Mouse (Mus musculus) urinary bladder, postnatal 4 days (tissue): ENCODE data around the gene Tdrd7.

Experiments used
- DNase-seq, 2 experiments: peaks; one replicate each; pipeline ENCODE4 v3.0.0; 2021 to 2022; ENCODE audit warnings: low spot score in 2 of 2

Gene Tdrd7

DNA sequence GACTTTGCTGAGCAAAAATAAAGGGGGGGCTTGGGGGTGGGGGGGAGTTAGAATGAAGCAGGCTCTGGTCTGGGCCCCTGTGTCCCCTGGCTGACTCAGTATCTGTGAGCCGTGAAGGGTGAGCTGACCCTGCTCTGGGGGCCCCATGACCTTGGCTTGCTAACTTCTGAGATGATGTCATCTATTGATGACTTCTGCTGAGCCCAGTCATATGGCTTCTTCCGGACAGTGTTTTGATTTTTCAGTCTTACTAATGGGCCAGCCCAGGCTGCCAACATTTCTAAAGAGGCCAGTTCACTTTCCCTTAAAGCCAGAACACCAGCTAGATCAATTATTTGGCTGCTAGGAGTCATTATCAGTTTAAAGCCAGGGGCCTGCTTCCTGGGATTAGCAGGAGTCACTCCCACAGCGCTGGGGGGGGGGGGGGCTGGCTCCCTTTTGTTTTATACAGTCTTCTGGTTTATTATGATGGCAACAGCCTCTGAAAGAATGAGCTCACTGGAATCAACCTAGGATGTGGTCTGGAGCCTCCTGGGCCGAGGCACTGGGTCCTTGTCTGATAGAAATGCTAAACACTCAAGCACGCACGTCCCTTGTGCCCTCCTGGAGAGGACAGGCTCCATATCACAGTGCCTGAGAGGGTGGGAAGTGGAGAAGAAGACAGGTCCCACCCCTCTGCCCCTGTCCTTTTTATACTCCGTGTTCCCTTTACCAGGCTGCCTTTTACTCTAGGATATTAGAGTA, 76.8 kb downstream of the Tdrd7 start:
- no peak for DNase-seq

DNA sequence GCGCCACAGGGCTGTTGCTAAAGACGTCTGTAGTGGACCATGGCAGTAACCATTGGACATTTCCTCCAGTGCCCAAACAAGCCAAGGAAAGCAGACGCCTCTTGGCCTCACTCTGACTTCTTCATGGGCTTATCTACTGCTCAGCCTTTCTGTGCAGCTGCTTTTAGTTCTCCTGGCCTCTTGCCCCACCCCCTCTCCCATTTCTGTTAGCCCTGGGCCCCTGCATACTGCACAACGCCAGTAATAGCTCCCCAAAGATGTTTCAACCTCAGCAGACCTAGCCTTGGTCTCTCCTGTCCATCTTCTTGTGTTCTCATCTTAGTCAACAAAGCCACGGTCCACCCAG, 77.3 kb downstream of the Tdrd7 start:
- DNase-seq: no peak

DNA sequence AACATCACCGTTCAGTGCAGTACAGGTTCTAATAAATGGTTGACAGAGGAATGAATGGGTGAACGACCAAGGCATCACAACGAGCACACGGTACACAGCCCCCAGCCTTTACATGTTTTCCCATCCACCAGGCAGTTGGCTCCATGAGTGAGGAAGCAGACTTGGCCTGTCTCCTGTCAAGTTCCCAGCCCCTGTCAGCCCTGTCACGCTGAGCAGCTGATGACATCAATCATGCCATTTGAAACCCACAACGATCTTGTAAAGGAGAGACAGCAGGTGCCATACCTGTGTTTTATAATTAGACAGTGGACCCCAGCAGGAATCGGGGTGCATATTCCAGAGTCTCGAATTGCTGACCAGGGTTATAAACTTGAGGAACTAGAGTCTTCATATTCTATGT, 78.2 kb downstream of the Tdrd7 start:
- DNase-seq: no peak

DNA sequence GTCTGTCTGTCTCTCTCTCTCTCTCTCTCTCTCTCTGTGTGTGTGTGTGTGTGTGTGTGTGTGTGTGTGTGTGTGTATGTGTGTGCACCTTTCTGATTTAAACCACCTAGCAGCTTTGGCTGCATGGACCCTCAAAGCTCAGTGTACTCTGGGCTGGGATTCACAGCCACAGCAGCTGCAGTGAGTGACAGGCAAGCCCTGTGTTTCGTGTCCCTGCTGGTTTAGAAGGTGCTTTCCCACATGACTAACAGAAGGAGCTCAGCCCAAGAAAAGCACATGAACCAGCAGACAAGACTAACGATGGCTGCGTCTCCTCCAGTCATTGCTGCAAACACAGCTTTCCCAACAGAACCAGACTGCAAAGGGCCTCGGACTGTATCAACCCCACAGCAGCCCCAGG, 82.8 kb downstream of the Tdrd7 start:
- no peak for DNase-seq

DNA sequence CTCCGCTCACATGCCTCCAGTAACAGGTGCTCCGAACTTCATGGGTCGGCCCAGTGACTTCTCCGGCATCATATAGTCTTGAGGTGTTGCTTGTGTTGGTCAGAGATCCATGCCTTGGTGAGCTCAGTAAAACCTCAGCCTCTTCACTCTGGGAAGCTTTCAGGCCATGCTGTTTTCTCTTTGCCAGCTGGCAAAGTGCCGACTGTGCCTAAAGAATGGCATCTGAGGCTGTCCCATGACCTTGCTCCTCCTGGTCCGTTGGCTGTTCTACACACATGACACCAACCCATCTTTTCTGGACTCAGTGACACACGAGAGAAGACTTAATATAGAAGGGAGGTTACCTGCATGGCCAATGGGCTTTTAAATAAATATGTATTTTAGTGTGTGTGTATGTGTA, 83.3 kb downstream of the Tdrd7 start:
- DNase-seq: no peak

DNA sequence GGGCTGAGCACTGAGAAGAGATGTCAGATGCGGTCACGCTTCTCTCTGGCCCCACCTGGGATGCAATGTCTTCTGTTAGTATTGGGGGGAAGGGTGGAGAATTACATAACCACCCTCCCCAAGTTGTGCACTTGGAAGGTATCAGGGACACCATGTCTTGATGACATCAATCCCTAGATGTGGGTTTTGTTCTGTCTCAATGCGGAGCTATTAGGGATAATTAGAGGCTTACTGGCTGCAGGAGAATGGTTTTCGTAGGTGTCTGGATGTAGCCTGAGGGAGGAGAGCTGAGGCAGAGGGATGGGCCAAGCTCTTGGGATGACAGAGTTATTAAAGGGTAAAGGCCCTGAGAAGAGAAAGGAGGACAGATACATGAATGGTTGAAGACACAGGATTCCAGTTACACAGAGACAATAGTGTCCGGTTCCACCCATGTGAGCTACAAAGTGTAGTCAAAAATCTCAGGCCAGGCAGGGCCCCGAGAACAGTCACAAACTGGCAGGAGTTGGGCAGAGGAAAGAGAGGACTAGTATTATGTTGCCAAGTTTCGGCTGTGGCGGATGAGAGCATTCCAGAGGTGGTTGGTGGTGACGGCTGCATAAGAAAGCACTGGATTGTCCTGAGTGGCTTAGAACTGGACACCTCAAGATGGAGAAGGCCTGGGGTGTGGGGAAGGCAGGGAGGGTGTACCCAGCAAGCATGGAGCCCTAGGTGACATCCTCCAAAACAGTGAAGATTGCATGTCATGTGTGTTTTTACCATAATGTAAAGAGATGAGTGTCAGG, 88.4 kb downstream of the Tdrd7 start:
- DNase-seq: no peak

DNA sequence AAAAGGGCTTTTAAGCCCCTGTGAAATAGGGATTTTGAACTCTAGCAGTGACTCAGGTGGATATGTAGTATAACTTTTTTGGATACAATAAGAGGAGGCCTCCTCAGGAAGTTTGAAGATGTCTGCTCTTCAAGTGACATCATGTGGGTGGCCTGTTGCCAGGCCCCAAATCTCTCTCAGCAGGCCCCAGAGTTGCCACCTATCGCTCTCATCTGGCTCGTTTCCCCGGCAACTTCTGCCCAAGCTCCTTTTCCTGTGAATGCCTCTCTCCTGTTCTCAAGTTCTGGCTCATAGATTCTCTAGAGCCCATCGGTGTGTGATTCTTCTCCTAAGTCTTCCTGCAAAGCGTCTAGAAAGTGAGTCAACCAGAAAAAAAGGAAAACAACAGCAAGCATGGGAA, 91.0 kb downstream of the Tdrd7 start:
- no peak for DNase-seq

DNA sequence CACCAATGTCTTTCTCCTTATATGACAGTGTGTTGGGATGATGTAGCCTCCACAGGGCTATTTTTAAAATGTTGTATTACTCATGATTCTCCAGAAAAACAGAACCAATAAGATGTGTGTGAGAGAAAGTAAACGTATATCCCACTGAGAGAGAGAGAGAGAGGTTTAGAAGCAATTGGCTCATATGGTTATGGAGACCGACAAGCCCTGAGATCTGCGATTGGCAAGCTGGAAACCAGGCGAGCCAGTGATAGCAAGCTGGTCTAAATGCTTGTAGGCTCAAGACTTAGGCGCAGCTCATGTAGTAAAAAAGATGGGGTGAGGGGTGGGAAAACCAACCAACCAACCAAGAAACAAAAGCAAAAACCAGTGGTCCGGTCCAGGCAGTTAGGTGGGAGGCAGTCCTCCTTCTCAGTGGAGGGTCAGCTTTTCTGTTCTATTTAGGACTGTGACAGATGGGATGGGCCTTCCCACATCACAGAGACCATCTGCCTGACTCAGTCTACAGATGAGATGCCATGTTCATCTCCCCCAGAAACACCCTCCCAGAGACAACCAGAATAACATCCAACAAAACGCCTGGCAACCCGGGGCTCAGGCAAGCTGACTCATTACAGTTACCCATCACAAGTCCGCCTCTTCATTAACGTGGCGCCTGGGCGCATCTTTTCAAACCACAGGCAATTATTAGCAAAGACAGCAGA, 96.3 kb downstream of the Tdrd7 start:
- no peak for DNase-seq

DNA sequence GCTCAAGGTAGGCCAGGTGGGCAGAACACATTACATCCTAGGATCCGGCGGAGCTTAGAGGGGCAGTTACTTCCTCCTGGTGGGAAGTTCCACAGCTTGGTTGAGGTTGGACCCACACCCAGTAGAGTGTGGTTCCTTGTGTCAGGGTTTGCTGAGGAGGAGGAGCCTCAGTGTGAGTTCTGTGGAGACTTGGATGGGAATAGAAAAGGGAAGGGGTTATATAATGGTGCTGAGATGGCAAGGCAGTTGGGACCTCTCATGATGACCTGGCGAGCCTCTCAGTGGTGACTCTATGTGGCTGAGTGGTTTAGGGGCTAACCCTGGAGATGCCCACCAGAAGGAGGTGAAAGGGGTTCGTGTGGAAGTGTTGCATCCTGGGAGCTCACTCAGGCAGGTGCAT, 98.7 kb downstream of the Tdrd7 start:
- no peak for DNase-seq

DNA sequence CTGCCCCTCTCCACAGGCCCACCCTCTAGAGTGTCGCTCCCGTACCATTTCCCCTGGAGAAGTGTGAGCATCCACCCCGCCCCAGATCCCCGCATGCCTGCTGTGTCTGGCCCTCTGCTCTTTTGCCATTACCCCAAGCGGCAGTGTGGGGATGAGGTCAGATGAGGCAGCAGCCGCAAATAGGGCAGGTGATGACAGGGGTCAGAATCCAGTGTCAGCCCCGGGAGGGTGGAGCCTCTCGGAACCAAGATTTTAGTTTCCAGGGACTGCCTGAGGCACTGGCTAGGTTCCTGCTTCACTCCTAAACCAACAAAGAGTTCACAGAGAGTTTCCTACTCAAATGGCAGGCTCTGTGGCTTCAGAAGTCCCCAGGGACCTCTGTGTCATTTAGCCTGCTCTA, 99.1 kb downstream of the Tdrd7 start:
- DNase-seq: no peak

DNA sequence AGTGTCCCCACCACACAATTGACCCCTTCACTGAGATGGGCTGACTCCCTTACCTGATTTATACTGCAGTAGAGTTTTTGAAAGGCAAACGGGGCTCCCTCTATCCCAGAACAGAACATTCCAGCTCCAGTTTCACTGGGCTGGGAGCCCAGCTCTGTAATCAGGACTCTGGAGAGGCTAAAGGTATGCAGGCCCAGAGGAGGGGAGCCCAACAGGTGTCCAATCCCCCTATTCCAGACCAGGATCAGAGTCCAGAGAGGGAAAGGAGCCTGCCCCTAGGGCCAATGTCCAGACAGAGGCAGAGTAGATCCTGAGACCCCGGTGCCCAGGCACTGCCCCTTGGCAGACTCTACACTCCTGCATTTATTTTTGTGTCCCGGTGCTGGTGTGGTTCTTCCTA, 99.8 kb downstream of the Tdrd7 start:
- no peak for DNase-seq

DNA sequence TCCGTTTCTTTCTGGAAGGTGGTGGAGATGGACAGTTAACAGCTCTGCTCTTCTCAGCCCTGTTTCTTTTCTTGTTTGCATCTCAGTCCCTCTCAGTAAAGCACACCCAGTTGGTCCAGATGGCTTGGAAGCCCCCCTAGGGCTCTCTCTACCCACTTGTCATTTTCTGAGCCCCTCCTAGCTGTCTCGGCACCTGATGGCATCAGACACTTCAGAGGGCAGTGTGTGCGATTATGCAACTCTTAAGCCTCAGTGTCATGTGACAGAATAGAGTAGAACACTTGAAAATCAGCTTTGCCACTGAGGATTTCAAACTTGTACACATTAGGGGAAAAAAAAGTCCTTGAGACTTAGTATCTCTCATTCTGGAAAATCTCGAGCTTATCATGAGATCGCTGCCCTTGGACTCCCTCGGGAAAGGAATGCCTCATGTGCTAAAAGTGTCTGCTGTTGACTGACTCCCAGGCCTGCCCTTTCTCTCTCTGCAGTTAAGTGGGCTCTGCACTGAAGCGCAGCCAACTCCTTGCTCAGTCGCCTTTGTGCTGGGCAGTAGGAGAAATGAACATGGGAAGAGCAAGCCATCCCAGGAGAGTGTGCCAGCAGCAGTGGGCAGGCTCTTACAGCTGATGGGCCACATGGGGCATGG, 100.7 kb downstream of the Tdrd7 start:
- DNase-seq: no peak

DNA sequence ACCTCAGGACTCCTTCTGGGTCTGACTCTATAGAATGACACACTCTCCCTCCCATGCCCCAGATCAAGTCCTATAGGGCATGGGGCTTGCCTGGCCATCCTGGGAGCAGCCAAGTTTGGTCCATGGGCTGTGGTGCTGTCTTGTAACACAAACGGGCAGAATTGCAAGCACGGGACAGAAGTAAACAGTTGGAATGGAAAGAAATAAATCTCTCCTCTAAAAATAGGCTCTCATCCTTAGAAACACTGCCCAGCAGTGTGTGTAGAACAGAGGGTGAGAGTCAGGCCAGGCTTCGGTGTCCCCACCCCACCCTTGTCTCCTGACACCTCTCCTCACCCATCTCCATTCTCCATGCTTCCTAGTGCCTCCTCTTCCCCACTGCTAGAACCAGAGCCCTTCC, 102.9 kb downstream of the Tdrd7 start:
- DNase-seq: no peak

DNA sequence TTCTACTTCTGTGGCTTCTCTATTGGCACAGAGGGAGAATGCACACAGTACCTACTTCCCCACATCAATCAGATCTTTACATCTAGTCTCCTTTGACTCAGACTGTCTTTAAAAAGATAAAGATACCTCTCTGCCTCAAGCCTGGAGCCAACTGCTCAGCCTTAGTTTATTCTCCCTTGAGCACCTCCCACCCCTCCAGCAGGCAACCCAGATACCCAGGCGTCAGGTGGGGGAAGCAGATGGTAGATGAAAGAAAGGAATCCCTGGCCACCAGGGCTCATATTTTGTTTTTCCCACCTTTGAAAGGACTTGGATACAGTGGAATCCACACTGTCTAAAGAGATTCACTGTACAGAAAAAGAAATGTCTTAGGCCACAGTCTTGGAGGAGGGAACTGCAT, 103.4 kb downstream of the Tdrd7 start:
- no peak for DNase-seq

DNA sequence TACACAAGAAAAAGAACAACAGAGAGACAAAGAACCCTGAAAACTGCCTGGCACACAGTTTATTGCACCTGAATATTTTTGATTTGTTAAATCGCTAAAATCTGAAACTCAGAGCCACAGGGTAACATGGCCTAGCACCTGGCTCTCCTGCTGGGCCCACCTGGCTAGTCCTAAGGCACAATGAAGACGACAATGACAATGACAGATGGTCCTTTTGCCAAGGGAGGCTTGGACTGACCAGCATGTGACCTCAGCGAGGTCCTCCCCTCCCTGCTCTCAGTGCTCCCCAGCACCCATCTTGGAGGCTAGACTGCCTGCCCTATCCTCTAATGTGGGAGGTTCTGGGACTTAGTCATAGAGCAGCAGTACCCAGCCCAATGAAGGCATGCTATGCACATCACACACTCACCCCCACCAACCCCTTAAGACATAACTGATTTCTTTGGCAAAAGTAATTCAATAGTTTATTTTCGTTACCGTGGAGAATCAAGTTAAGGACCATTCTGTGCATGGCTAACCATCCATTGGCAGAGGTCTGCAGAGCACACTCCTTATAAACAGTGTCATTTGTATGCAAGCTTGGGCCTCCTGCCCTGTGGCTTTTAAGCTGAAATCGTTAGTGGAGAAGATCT, 104.8 kb downstream of the Tdrd7 start:
- DNase-seq: no peak

DNA sequence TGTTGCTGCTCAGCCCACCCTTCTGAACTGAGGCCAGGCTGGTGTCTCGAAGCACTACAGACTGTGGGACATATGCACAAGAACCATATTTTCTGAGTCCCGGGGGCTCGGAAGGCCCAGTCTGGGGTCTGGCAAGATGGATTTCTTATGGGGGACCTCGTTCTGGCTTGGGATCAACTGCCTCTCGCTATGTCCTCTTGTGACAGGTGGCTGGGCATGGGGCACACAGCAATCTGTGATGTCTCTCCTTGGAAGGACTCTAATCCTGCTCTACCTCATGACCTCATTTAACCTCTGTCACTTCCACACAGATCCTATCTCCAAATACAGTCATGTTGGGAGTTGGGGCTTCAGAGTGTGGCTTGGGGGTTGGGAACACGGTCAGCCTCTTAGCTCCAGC, 107.5 kb downstream of the Tdrd7 start:
- DNase-seq: no peak

DNA sequence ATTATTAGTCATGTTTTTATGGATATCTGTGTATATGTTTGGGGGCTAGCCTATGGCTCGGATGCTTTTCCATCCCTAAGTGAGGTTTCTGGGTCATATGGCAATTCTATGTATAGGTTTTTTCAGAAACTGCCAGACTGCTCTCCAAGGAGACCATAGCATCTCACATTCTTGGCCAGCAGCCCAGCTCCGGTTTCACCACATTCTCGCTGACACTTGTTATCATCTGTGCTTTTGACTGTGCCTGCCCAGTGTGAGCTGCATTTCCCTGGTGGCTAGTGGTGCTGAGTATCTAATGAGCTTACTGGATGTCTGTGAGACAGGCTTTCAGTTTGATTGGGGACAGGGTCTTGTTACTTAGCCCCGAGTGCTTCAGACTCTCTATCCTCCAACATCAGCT, 108.6 kb downstream of the Tdrd7 start:
- no peak for DNase-seq

DNA sequence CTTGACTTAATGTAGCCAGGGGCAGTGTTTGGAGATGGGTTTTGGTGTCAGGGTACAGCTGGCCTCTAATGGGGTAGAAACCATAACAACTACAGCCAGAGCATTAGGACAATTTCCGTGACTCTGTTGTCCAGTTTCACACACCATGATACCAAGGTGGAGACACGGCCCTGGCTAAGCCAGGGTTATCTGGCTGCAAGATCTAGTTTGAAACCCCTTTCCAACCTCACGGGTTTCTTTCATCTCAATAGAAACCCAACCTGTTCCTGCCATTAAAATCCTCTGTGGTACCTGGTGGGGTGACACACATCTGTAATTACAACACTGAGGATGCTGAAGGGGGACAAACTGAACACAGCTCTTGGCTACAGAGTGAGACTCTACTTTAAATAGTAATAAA, 110.5 kb downstream of the Tdrd7 start:
- no peak for DNase-seq

DNA sequence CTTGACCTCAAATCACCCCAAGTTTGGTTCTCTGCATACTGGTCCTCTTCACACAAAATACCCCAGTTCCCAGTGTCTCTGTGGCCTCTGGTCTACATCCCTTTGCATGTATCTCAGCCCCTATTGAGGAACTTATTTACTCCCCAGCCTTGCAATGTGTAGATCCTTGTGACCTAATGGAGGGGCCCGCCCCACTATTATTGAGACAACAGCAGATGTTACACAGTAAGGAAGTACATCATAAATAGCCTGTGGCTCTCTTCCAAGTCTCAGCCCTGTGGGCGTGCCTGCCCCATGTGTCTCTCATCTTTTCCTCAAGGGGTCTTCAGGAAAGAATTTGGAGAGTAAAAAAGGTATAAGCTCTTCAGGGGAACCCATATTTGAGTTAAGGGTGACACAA, 111.8 kb downstream of the Tdrd7 start:
- DNase-seq: no peak

DNA sequence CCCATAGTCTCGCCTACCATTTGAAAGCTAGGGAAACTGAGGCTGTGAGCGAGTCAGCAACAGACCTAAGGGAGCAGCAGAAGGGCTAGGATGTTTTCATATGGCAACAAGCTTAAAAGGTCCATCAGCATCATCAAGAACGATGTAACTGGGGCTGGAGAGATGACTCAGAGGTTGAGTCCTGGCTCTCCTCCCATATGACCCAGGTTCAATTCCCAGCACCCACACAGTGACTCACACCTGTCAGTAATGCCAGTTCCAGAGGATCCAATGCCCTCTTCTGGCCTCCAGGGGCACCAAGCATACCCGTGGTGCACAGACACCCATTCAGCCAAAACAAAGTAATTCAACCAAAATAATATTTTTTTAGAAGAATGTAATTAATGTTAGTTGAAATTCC, 115.1 kb downstream of the Tdrd7 start:
- DNase-seq: no peak

DNA sequence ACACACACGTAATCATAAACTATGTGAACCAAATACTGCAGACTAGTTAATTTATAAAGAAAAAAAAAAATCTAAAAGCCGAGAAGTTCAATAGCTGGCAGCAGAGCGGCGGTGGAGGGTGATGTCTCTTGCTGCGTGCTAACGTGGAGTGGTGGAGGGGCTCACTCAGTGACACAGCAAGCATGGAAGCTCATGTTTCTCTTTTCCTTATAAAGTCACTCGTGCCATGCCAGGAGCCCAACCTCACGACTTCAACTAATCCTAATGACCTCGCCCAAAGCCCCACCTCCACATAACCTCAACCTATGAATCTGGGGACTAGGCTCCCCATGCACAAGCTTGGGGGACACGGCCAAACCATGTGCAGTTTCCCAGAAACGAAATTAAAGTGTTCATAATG, 117.4 kb downstream of the Tdrd7 start:
- DNase-seq: no peak
